In genomic region chrX:48433527-48433899, GRCm38 (mm10) we compare ENCODE assay signal across 9 mouse cellular contexts. TPM values are rescaled to one million over a fixed set of nuclear protein-coding genes. Genes with fewer than 3 reads are reported as not detected.
DNase-seq lines count a peak whose midpoint lies in the region; ATAC-seq and TF ChIP-seq lines count a peak whose summit lies in the region.
"Had no signal": no experiment of that assay in that cellular context is flagged by ENCODE, and none has a peak within 500 bp of the region (broad histone marks: within the 10 kb centered on the region; RNA-seq: fewer than 3 reads in every experiment).

No protein-coding gene starts in this region.

- no peaks in the 10 kb centered on the region for H3K36me3 ChIP-seq in liver, embryonic 12.5 days
- H3K36me3 ChIP-seq in small intestine, adult 2 months (ENCODE audit: control insufficient read depth, insufficient read depth, low read length), result no peaks in the 10 kb centered on the region
- no peaks in the 10 kb centered on the region for H3K36me3 ChIP-seq in midbrain, embryonic 15.5 days (replicated peaks)
- H3K36me3 ChIP-seq in hindbrain, postnatal 0 days (ENCODE audit: insufficient read depth, low read length), result no peaks in the 10 kb centered on the region

- H3K4me2 ChIP-seq in liver, embryonic 12.5 days, result peak overlapping the region; percentile 33
- H3K4me2 ChIP-seq in midbrain, embryonic 15.5 days, result no peak overlapping the region
- H3K4me2 ChIP-seq in hindbrain, postnatal 0 days (ENCODE audit: low read depth, low read length), result no peak overlapping the region

- TF ChIP-seq POLR2A in small intestine, adult 2 months (IDR thresholded peaks at IDR 0.05; ENCODE audit: low read depth, low read length), result no peak

- no peaks in the 10 kb centered on the region for H3K9me3 ChIP-seq in liver, embryonic 12.5 days (replicated peaks)
- H3K9me3 ChIP-seq in midbrain, embryonic 15.5 days, result no peaks in the 10 kb centered on the region
- no peaks in the 10 kb centered on the region for H3K9me3 ChIP-seq in hindbrain, postnatal 0 days (ENCODE audit: low read length)

- TF ChIP-seq CTCF in small intestine, adult 2 months (IDR thresholded peaks at IDR 0.05; ENCODE audit: extremely low read depth, insufficient read length, insufficient replicate concordance, low read depth, low read length), result no peak
- TF ChIP-seq CTCF in hindbrain, postnatal 0 days (IDR thresholded peaks at IDR 0.05; ENCODE audit: low read depth), result no peak

- peak; percentile 63 to 72 for DNase-seq in CD8-positive naive resting alpha-beta T cell, adult 2 months (ENCODE audit: low read depth in 2 of 2, low spot score in 2 of 2)
- DNase-seq in retina, embryonic 14.5 days (ENCODE audit: low spot score), result no peak
- DNase-seq in left cerebral cortex, adult 18-20 months (ENCODE audit: low spot score in 2 of 2), result no peak
- DNase-seq in hindbrain, postnatal 0 days (ENCODE audit: low spot score), result no peak
- DNase-seq: cerebellum, adult 2 months had no signal

- H3K27me3 ChIP-seq in liver, embryonic 12.5 days (replicated peaks), result no peaks in the 10 kb centered on the region
- no peaks in the 10 kb centered on the region for H3K27me3 ChIP-seq in small intestine, adult 2 months (ENCODE audit: control insufficient read depth, insufficient read depth, low read length)
- H3K27me3 ChIP-seq in midbrain, embryonic 15.5 days (replicated peaks), result no peaks in the 10 kb centered on the region
- no peaks in the 10 kb centered on the region for H3K27me3 ChIP-seq in hindbrain, postnatal 0 days (ENCODE audit: insufficient read depth, low read length)

- peak; percentile 83 for ATAC-seq in activated CD4-positive, CD25-positive, alpha-beta regulatory T cell, adult 4 months
- ATAC-seq in liver, embryonic 12.5 days, result peak; percentile 59
- ATAC-seq in midbrain, embryonic 15.5 days (replicated peaks), result no peak
- no peak for ATAC-seq in hindbrain, postnatal 0 days

- WGBS in liver, embryonic 12.5 days (ENCODE audit: insufficient replicate concordance), result 16% methylated on average over 6 of the region's 6 CpGs
- 29% methylated on average over 6 of the region's 6 CpGs for WGBS in small intestine, adult 2 months
- 54% methylated on average over 6 of the region's 6 CpGs for WGBS in midbrain, embryonic 15.5 days
- WGBS in hindbrain, postnatal 0 days, result 66% methylated on average over 6 of the region's 6 CpGs

- H3K27ac ChIP-seq in liver, embryonic 12.5 days, result 0 out of 2 replicates have a peak overlapping the region, but pooled peaks have one; percentile 20
- peak overlapping the region; percentile 88 for H3K27ac ChIP-seq in small intestine, adult 2 months (ENCODE audit: insufficient read depth, low read depth, low read length)
- H3K27ac ChIP-seq in midbrain, embryonic 15.5 days, result no peak overlapping the region
- H3K27ac ChIP-seq in hindbrain, postnatal 0 days, result no peak overlapping the region

- H3K4me1 ChIP-seq in liver, embryonic 12.5 days, result peaks cover 42% of the 10 kb centered on the region
- peaks cover 39% of the 10 kb centered on the region for H3K4me1 ChIP-seq in small intestine, adult 2 months (ENCODE audit: control insufficient read depth, insufficient read depth, insufficient read length, low read length)
- H3K4me1 ChIP-seq in midbrain, embryonic 15.5 days, result no peaks in the 10 kb centered on the region
- no peaks in the 10 kb centered on the region for H3K4me1 ChIP-seq in hindbrain, postnatal 0 days (ENCODE audit: insufficient read depth, low read length)

- no peak overlapping the region for H3K4me3 ChIP-seq in liver, embryonic 12.5 days
- H3K4me3 ChIP-seq in small intestine, adult 2 months (ENCODE audit: low read depth, low read length), result peak overlapping the region; percentile 44
- H3K4me3 ChIP-seq in midbrain, embryonic 15.5 days, result no peak overlapping the region
- H3K4me3 ChIP-seq in hindbrain, postnatal 0 days (ENCODE audit: low read length), result no peak overlapping the region

- no peak overlapping the region; the same call in 1 of the 2 replicates for H3K9ac ChIP-seq in liver, embryonic 12.5 days
- no peak overlapping the region for H3K9ac ChIP-seq in midbrain, embryonic 15.5 days
- no peak overlapping the region for H3K9ac ChIP-seq in hindbrain, postnatal 0 days (replicated peaks; ENCODE audit: low read length)

RNA-seq across cellular contexts. Expression of gene Elf4, which starts 29.4 kb away (rescaled TPM):
- polyA plus RNA-seq in activated CD4-positive, CD25-positive, alpha-beta regulatory T cell, adult 4 months (2017; shearing (Covaris generic)), result 10 to 100 TPM; 29.1 to 30.6 TPM
- 4.0 and 4.3 TPM in 2 replicates for polyA plus RNA-seq in liver, embryonic 12.5 days (2016; fragmentation: Nextera tagmentation; extraction: Ambion mirVana)
- polyA plus RNA-seq in small intestine, adult 2 months (2012; rRNA removed), result 12.3 and 36.8 TPM in 2 replicates
- polyA plus RNA-seq in midbrain, embryonic 15.5 days (2015; fragmentation: Nextera tagmentation; extraction: Ambion mirVana), result 0.50 and 0.80 TPM in 2 replicates
- total RNA-seq in left cerebral cortex, adult 18-20 months (2021), result 1 to 10 TPM; 1.0 to 1.1 TPM
- 0.78 and 1.5 TPM in 2 replicates for total RNA-seq in hindbrain, postnatal 0 days (2014; rRNA removed)
- 0.32 and 0.34 TPM in 2 replicates for polyA plus RNA-seq in hindbrain, postnatal 0 days (2015; fragmentation: Nextera tagmentation; extraction: Ambion mirVana)

Comparison
In these comparisons a context has a peak if more than half of its experiments do, and no peak if none do; other contexts are left out.
1. DNase-seq: peak in CD8-positive naive resting alpha-beta T cell, adult 2 months (2 of 2); none in retina, embryonic 14.5 days (single experiment), left cerebral cortex, adult 18-20 months (0 of 2) and hindbrain, postnatal 0 days (single experiment).
2. ATAC-seq: peak in activated CD4-positive, CD25-positive, alpha-beta regulatory T cell, adult 4 months (single experiment) and liver, embryonic 12.5 days (single experiment); none in midbrain, embryonic 15.5 days (single experiment) and hindbrain, postnatal 0 days (single experiment).
3. H3K27ac ChIP-seq: peak in liver, embryonic 12.5 days (single experiment) and small intestine, adult 2 months (single experiment); none in midbrain, embryonic 15.5 days (single experiment) and hindbrain, postnatal 0 days (single experiment).